Mouse (Mus musculus) 3T3-L1 (cell line): Measurements from ENCODE around the gene Kti12.
A peak's percentile ranks its signal among the peaks of the same experiment; 100 is the strongest.

ENCODE experiments used
- DNase-seq: peaks from one replicate; pipeline ENCODE4 v3.0.0-alpha.2; 2015; ENCODE audit warnings: low read depth, low spot score

The Kti12 gene

GRCm38 (mm10) chr4:108869730-108870374, 22.3 kb downstream of the Kti12 start:
- peak; percentile 94 for DNase-seq

- no peak for DNase-seq
These were observed 26.2 kb downstream of the Kti12 start for GRCm38 (mm10) chr4:108873746-108874145.

GRCm38 (mm10) chr4:108877901-108878300, 30.3 kb downstream of the Kti12 start:
- no peak for DNase-seq

GRCm38 (mm10) chr4:108878963-108879822, 31.6 kb downstream of the Kti12 start, which contains the start of gene Rab3b:
Gene Rab3b, plus strand, starts transcription at chr4:108879063.
- DNase-seq: no peak

DNA sequence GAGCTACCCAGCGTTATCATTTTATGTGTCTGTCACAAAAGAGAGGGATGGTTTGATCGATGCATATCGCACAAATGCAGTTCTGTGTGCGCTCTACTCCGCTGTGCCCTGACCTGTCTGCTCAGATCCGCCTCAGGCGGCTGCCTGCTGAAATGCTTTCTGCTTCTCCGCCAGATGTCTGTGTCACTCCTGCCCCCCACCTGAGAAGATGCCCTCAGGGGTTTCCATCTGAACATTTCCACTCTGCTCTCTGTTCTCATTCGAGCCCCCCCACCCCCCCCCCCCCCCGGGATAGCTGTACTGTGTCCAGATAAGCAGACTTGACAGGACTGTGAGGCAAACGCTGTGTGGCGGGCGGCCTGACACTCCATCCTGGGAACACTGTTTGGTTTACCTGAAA, 36.2 kb downstream of the Kti12 start:
- DNase-seq: no peak

DNA sequence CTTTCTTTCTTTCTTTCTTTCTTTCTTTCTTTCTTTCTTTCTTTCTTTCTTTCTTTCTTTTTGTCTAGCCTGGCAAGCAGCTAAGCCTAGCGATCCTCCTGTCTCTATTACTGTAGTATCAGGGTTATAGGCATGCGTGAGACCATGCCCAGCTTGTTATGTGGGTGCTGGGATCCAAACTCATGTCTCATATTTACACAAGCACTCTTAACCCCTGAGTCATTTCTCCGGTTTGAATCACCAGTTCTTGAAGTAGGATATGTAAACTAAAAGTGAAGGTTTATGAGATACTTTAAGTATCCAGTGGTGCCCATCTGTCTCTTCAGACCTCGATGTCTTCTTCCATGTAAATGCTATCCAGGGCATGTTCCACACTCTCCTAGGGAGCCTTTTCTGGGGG, 39.9 kb downstream of the Kti12 start:
- peak; percentile 87 for DNase-seq

- DNase-seq: no peak
These were observed 43.3 kb downstream of the Kti12 start for GRCm38 (mm10) chr4:108890876-108891275.
